In the genomic region with DNA sequence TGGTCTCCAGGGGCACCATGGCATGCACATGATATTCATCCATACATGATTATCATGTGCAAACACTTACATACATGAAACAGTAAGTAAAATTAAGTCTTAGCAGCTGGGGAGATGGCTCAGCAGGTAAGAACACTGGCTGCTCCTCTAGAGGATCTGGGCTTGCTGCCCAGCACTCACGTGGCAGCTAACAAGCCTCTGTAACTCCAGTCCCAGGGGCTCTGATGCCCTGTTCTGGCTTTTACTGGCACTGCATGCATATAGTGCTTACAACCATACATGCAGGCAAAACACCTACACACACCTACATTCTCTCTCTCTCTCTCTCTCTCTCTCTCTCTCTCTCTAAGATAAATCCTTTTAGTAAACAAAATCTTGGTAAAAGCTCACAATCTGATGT, we compare ENCODE assay signal across 16 mouse cellular contexts.
A peak's percentile ranks its signal among the peaks of the same experiment; 100 is the strongest.
DNase-seq lines count a peak whose midpoint lies in the region; ATAC-seq and TF ChIP-seq lines count a peak whose summit lies in the region.
"Had no signal": no experiment of that assay in that cellular context is flagged by ENCODE, and none has a peak within 500 bp of the region (broad histone marks: within the 10 kb centered on the region; RNA-seq: fewer than 3 reads in every experiment).

No protein-coding gene starts in this region.

- 87% methylated on average over 1 of the region's 1 CpGs for WGBS in kidney, embryonic 16.5 days

- H3K36me3 ChIP-seq in kidney, embryonic 16.5 days (ENCODE audit: insufficient read depth, low read length) = peaks cover 20% of the 10 kb centered on the region; the same call in 1 of the 2 replicates

- H3K4me1 ChIP-seq in kidney, embryonic 16.5 days (ENCODE audit: insufficient read depth, low read length) = no peaks in the 10 kb centered on the region
- H3K4me1 ChIP-seq: hindbrain, embryonic 15.5 days; limb, embryonic 10.5 days; liver, embryonic 13.5 days; neural tube, embryonic 12.5 days had no signal

- H3K27me3 ChIP-seq in kidney, embryonic 16.5 days (ENCODE audit: insufficient read depth, low read length) = no peaks in the 10 kb centered on the region
- H3K27me3 ChIP-seq: embryonic facial prominence, embryonic 12.5 days; hindbrain, embryonic 15.5 days; liver, embryonic 13.5 days; megakaryocyte, embryonic 14.5 days; neural tube, embryonic 12.5 days had no signal

- no peak overlapping the region for H3K27ac ChIP-seq in gastrocnemius, adult 2 months
- H3K27ac ChIP-seq in kidney, embryonic 16.5 days (ENCODE audit: low read length) = no peak overlapping the region
- H3K27ac ChIP-seq: embryonic facial prominence, embryonic 12.5 days; hindbrain, embryonic 15.5 days; limb, embryonic 10.5 days; liver, embryonic 13.5 days; neural tube, embryonic 12.5 days had no signal

- intact Hi-C loops in gastrocnemius, adult 2 months (cut with DNase I) = no loop called here

- no peak overlapping the region for H3K9ac ChIP-seq in kidney, embryonic 16.5 days (replicated peaks; ENCODE audit: low read length)
- H3K9ac ChIP-seq: embryonic facial prominence, embryonic 12.5 days; hindbrain, embryonic 15.5 days; liver, embryonic 13.5 days; neural tube, embryonic 12.5 days had no signal

- no peak for ATAC-seq in kidney, embryonic 16.5 days (ENCODE audit: low FRiP score, low TSS enrichment)

- DNase-seq in gastrocnemius, adult 2 months = peak; percentile 33
- no peak for DNase-seq in gastrocnemius, postnatal 25 days
- peak; percentile 32 to 56 for DNase-seq in kidney, adult 8-10 months
- DNase-seq in heart, adult 9 months (ENCODE audit: low spot score in 2 of 2) = peak; percentile 42 to 43
- DNase-seq in kidney, postnatal 14 days = peak; percentile 18
- DNase-seq in left cerebral cortex, adult 11 months (ENCODE audit: low spot score) = no peak
- DNase-seq in ovary, postnatal 36 days (ENCODE audit: low spot score) = no peak
- DNase-seq: adrenal gland, adult 8-10 months; liver, embryonic 13.5 days; right cerebral cortex, postnatal 4 days had no signal

- no peaks in the 10 kb centered on the region for H3K9me3 ChIP-seq in kidney, embryonic 16.5 days (ENCODE audit: low read length)
- H3K9me3 ChIP-seq: embryonic facial prominence, embryonic 12.5 days; hindbrain, embryonic 15.5 days; limb, embryonic 10.5 days; liver, embryonic 13.5 days; megakaryocyte, embryonic 14.5 days; neural tube, embryonic 12.5 days had no signal

- H3K4me2 ChIP-seq in kidney, embryonic 16.5 days (replicated peaks; ENCODE audit: low read depth, low read length) = no peak overlapping the region
- H3K4me2 ChIP-seq: embryonic facial prominence, embryonic 12.5 days; hindbrain, embryonic 15.5 days; liver, embryonic 13.5 days; neural tube, embryonic 12.5 days had no signal

- TF ChIP-seq CTCF in gastrocnemius, adult 2 months (IDR thresholded peaks at IDR 0.05) = no peak

- H3K4me3 ChIP-seq in gastrocnemius, adult 2 months = no peak overlapping the region
- no peak overlapping the region for H3K4me3 ChIP-seq in kidney, embryonic 16.5 days (ENCODE audit: low read length)
- H3K4me3 ChIP-seq: embryonic facial prominence, embryonic 12.5 days; hindbrain, embryonic 15.5 days; limb, embryonic 10.5 days; liver, embryonic 13.5 days; megakaryocyte, embryonic 14.5 days; neural tube, embryonic 12.5 days had no signal

Comparison
In these comparisons a context has a peak if more than half of its experiments do, and no peak if none do; other contexts are left out.
1. DNase-seq: peak in gastrocnemius, adult 2 months (single experiment), kidney, adult 8-10 months (2 of 2), heart, adult 9 months (2 of 2) and kidney, postnatal 14 days (single experiment); none in gastrocnemius, postnatal 25 days (single experiment), left cerebral cortex, adult 11 months (single experiment) and ovary, postnatal 36 days (single experiment).